Mouse (Mus musculus): ENCODE measurements around the gene Gm45618.

DNA sequence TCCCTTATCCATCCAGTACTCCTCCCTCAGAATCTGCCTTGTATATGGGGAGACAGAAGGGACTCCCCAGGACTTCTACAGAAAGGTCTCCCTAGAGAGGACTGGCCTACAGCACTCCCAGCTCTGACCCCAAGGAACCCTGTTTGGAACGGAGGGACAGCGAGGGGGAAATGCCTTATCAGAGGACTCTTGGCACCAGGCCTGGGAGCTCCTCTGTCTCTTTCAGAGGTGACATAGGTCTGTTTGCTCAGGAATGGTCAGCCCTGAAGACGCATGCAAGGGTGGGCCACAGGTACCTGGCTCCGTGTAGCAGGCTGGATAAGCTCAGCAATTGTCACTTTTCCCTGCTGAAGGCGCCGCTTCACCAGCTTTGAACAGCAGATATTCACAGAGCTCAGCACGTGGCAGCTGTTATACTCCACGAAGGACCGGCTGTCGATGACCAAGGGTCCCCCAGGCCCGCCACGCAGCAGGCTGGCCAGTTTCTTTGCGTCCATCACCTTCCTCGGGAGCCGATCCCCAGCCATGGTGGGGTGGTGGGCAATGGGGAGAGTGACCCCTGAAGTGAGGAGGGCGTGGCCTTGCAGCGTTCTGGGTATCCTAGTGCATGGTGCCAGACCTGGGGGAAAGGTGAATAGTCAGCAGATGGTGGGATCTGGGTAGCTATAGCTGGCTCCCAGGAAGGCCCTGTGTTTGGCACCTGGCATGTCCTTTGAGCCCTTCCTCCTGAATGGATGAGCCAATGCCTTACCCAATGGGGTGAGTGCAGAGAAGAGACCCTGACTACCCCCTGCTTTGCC is 30.7 kb downstream of the Gm45618 start:
- TF ChIP-seq CTCF (IDR thresholded peaks at IDR 0.05; ENCODE audit: low read depth) (no peak), EP300 (IDR thresholded peaks at IDR 0.05; ENCODE audit: low read depth) (no peak)

Data from heart, postnatal 0 days (tissue).